17 mouse cellular contexts compared by ENCODE assay signal in the genomic region with DNA sequence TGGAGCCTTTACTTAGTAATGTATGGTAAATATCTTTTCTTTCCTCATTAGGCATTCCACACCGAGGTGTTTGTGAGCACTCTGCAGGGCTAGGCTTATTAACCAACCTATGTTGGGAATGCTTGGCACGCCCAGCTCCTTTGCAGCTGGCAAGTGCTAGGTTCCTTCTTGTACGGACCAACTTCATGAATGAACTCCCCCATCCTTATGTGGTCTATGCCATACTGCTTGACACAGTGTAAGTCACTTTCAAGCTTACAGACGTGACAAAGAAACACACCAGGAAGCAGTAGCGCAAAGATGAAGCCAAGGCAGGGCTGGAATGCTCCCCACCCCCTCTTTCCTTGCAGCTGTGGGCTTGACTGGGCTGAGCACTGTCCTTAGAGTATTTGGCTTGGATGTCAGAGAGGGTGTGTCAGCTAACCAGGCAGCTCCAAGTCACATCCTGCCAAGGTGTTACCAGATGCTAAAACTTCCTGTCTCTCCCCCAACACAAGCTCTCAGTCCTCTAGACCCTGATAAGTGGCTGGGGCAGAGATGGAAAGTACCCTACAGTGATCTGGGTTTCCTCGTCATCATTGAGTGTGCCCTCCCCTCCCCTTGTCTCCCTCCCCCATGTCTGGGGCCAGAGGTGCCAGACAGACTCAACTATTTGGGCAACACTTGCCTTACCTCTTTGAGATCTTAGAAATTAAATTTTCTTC.
DNase-seq lines count a peak whose midpoint lies in the region; ATAC-seq and TF ChIP-seq lines count a peak whose summit lies in the region.
"Had no signal": no experiment of that assay in that cellular context is flagged by ENCODE, and none has a peak within 500 bp of the region (broad histone marks: within the 10 kb centered on the region; RNA-seq: fewer than 3 reads in every experiment).

No protein-coding gene starts in this region.

- TF ChIP-seq RAD21 in CH12.LX (IDR thresholded peaks at IDR 0.05; ENCODE audit: low read depth, low read length): no peak

- H3K9me3 ChIP-seq in lung, embryonic 16.5 days (ENCODE audit: control insufficient read depth, low read length): no peaks in the 10 kb centered on the region
- H3K9me3 ChIP-seq in CH12.LX (replicated peaks; ENCODE audit: low read length): peaks cover 5% of the 10 kb centered on the region
- H3K9me3 ChIP-seq in stomach, embryonic 14.5 days (ENCODE audit: control insufficient read depth, low read depth, low read length): 0 out of 2 replicates have a peak, but pooled peaks cover 4% of the 10 kb centered on the region
- H3K9me3 ChIP-seq: embryonic facial prominence, embryonic 15.5 days; forebrain, embryonic 15.5 days; hindbrain, embryonic 12.5 days had no signal

- H3K27ac ChIP-seq in lung, embryonic 16.5 days (ENCODE audit: low read length): no peak overlapping the region
- no peak overlapping the region for H3K27ac ChIP-seq in CH12.LX (ENCODE audit: insufficient read depth, low read depth)
- H3K27ac ChIP-seq in stomach, embryonic 14.5 days (ENCODE audit: low read length): no peak overlapping the region
- H3K27ac ChIP-seq: embryonic facial prominence, embryonic 15.5 days; forebrain, embryonic 15.5 days; hindbrain, embryonic 12.5 days; layer of hippocampus, adult 2 months had no signal

- peak; percentile 64 for ATAC-seq in lung, embryonic 16.5 days (ENCODE audit: low read depth)
- 0 out of 2 replicates have a peak, but pooled peaks have one; percentile 18 for ATAC-seq in stomach, embryonic 14.5 days (ENCODE audit: insufficient number of reproducible peaks, insufficient read depth, low FRiP score, low read depth)
- ATAC-seq: forebrain, embryonic 15.5 days had no signal

- no peak overlapping the region for H3K9ac ChIP-seq in lung, embryonic 16.5 days (ENCODE audit: low read length)
- H3K9ac ChIP-seq in CH12.LX (ENCODE audit: insufficient read depth, low read depth): no peak overlapping the region
- H3K9ac ChIP-seq in stomach, embryonic 14.5 days (replicated peaks; ENCODE audit: low read depth, low read length): no peak overlapping the region
- H3K9ac ChIP-seq: embryonic facial prominence, embryonic 15.5 days; forebrain, embryonic 15.5 days; hindbrain, embryonic 12.5 days had no signal

- dilution Hi-C loops in CH12.LX (cut with MboI; ENCODE audit: extremely low pct_ligation_motif_present, extremely low pct_unique_long_range_greater_than_20kb, low sequenced_read_pairs): no loop called here

- no peaks in the 10 kb centered on the region for H3K36me3 ChIP-seq in lung, embryonic 16.5 days (ENCODE audit: control insufficient read depth, insufficient read depth, low read length)
- peaks cover 0 to 22% of the 10 kb centered on the region in 2 experiments for H3K36me3 ChIP-seq in CH12.LX (replicated peaks in 1 of 2; ENCODE audit: control insufficient read depth in 1 of 2, insufficient read depth in 1 of 2, low read length in 1 of 2)
- H3K36me3 ChIP-seq in stomach, embryonic 14.5 days (ENCODE audit: control insufficient read depth, insufficient read depth, low read length): no peaks in the 10 kb centered on the region
- H3K36me3 ChIP-seq: embryonic facial prominence, embryonic 15.5 days; forebrain, embryonic 15.5 days; hindbrain, embryonic 12.5 days had no signal

- WGBS in lung, embryonic 16.5 days: 28% methylated on average over 6 of the region's 6 CpGs
- 54% methylated on average over 6 of the region's 6 CpGs for WGBS in stomach, embryonic 14.5 days

- no peaks in the 10 kb centered on the region for H3K27me3 ChIP-seq in lung, embryonic 16.5 days (ENCODE audit: control insufficient read depth, insufficient read depth, low read depth, low read length)
- no peaks in the 10 kb centered on the region for H3K27me3 ChIP-seq in CH12.LX (replicated peaks)
- no peaks in the 10 kb centered on the region for H3K27me3 ChIP-seq in stomach, embryonic 14.5 days (ENCODE audit: control insufficient read depth, insufficient read depth, low read length)
- H3K27me3 ChIP-seq: embryonic facial prominence, embryonic 15.5 days; forebrain, embryonic 15.5 days; hindbrain, embryonic 12.5 days had no signal

- in situ Hi-C loops in CH12.LX (cut with MboI; ENCODE audit: low pct_ligation_motif_present, low pct_unique_long_range_greater_than_20kb, low sequenced_read_pairs): no loop called here

- TF ChIP-seq CTCF in CH12.LX (conservative IDR thresholded peaks at IDR 0.05 in 1 of 2, IDR thresholded peaks at IDR 0.05 in 1 of 2; ENCODE audit: low read depth in 2 of 2, low read length in 2 of 2): no peak

- H3K4me3 ChIP-seq in lung, embryonic 16.5 days (ENCODE audit: low read length): no peak overlapping the region
- H3K4me3 ChIP-seq in CH12.LX (replicated peaks in 1 of 3; ENCODE audit: low read depth in 2 of 3, low read length in 2 of 3, poor library complexity in 1 of 3): peak overlapping the region in 1 of 3 experiments; percentile 54
- no peak overlapping the region for H3K4me3 ChIP-seq in stomach, embryonic 14.5 days (ENCODE audit: low read depth, low read length)
- H3K4me3 ChIP-seq: embryonic facial prominence, embryonic 15.5 days; forebrain, embryonic 15.5 days; hindbrain, embryonic 12.5 days; layer of hippocampus, adult 2 months had no signal

- H3K4me1 ChIP-seq in lung, embryonic 16.5 days (replicated peaks; ENCODE audit: control insufficient read depth, insufficient read depth, low read length): peaks cover 3% of the 10 kb centered on the region; the same call in 1 of the 2 replicates
- H3K4me1 ChIP-seq in CH12.LX (ENCODE audit: control insufficient read depth in 1 of 2, insufficient read depth in 2 of 2): peaks cover 9 to 39% of the 10 kb centered on the region in 2 experiments
- peaks cover 3% of the 10 kb centered on the region; the same call in 1 of the 2 replicates for H3K4me1 ChIP-seq in stomach, embryonic 14.5 days (ENCODE audit: control insufficient read depth, insufficient read depth, low read length)
- H3K4me1 ChIP-seq: forebrain, embryonic 15.5 days; hindbrain, embryonic 12.5 days had no signal

- no peak for DNase-seq in lung, postnatal 25 days (ENCODE audit: low spot score)
- DNase-seq in CH12.LX (ENCODE audit: extremely low read depth): peak; percentile 63
- DNase-seq in induced T-regulatory cell, adult 2 months (ENCODE audit: low read depth): peak; percentile 39
- no peak for DNase-seq in thymus, postnatal 0 days (ENCODE audit: low spot score)
- no peak for DNase-seq in left cerebral cortex, adult 9 months (ENCODE audit: low spot score in 2 of 2)
- DNase-seq: adrenal gland, postnatal 10 days; kidney, adult 8-10 months; left cerebral cortex, postnatal 4 days; right cerebral cortex, postnatal 14 days; thymus, postnatal 4 days had no signal

- H3K79me2 ChIP-seq in CH12.LX (replicated peaks; ENCODE audit: control insufficient read depth, extremely low read depth, insufficient read depth, poor library complexity, severe bottlenecking): no peaks in the 10 kb centered on the region

- no peak overlapping the region for H3K4me2 ChIP-seq in lung, embryonic 16.5 days (ENCODE audit: low read depth, low read length)
- H3K4me2 ChIP-seq in CH12.LX (ENCODE audit: insufficient read depth, low read depth, poor library complexity, severe bottlenecking): no peak overlapping the region
- no peak overlapping the region for H3K4me2 ChIP-seq in stomach, embryonic 14.5 days (replicated peaks; ENCODE audit: low read depth, low read length)
- H3K4me2 ChIP-seq: embryonic facial prominence, embryonic 15.5 days; forebrain, embryonic 15.5 days; heart, embryonic 11.5 days; hindbrain, embryonic 12.5 days had no signal

- no peak for TF ChIP-seq POLR2A in CH12.LX (IDR thresholded peaks at IDR 0.05; ENCODE audit: low read depth, low read length)

- no peak for TF ChIP-seq EP300 in CH12.LX (IDR thresholded peaks at IDR 0.05; ENCODE audit: low read length)

TF ChIP-seq in CH12.LX, 34 proteins besides CTCF, POLR2A, EP300 and RAD21:
- no peak for TF ChIP-seq USF1 (IDR thresholded peaks at IDR 0.05; ENCODE audit: low read depth, low read length)
- no peak for TF ChIP-seq ZC3H11A (IDR thresholded peaks at IDR 0.05; ENCODE audit: low read depth, low read length)
- TF ChIP-seq MAZ (IDR thresholded peaks at IDR 0.05; ENCODE audit: low read depth, low read length): no peak
- TF ChIP-seq TBP (conservative IDR thresholded peaks at IDR 0.05; ENCODE audit: low read depth, low read length): no peak
- no peak for TF ChIP-seq JUN (IDR thresholded peaks at IDR 0.05; ENCODE audit: insufficient read depth, low read depth, low read length)

Comparison
In these comparisons a context has a peak if more than half of its experiments do, and no peak if none do; other contexts are left out.
1. DNase-seq: peak in CH12.LX (single experiment) and induced T-regulatory cell, adult 2 months (single experiment); none in lung, postnatal 25 days (single experiment), thymus, postnatal 0 days (single experiment) and left cerebral cortex, adult 9 months (0 of 2).